Mouse (Mus musculus): ENCODE data around the gene Zfp454. TPM values are rescaled to one million over a fixed set of nuclear protein-coding genes. Genes with fewer than 3 reads are reported as not detected.

The Zfp454 gene
- polyA plus RNA-seq, 1 experiment from 2014 or later = 9.6 TPM

DNA sequence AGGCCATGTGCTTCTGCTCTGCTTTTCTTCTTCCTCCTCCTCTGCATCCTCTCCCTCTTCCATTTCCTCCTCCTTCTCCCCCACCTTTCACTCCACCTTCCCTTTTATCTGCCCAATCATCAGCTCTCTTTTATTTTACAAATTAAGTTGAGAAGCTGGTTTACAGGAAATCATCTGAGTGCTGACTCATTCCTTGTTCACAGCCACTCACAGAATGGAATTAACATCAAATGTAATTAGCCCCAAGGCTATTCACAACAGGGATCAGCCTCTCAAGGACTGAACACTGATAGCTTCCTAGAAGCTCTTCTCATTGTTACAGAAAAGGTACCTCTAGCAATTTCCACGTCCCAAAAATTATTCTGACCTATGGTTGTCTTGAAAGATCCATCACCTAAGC is 9.9 kb upstream of the Zfp454 start:
- Histone ChIP-seq H3K27me3 (ENCODE audit: insufficient read depth, low read length) (no peaks in the 10 kb centered on the region), H3K4me3 (ENCODE audit: low read length) (no peak overlapping the region), H3K9ac (replicated peaks; ENCODE audit: low read length) (no peak overlapping the region), H3K27ac (ENCODE audit: low read length) (no peak overlapping the region), H3K9me3 (ENCODE audit: low read length) (peaks cover 56% of the 10 kb centered on the region), H3K36me3 (ENCODE audit: insufficient read depth, low read length) (peaks cover 33% of the 10 kb centered on the region), H3K4me1 (ENCODE audit: insufficient read depth, low read length) (no peaks in the 10 kb centered on the region), H3K4me2 (replicated peaks; ENCODE audit: low read depth, low read length) (no peak overlapping the region)
- no peak for ATAC-seq (ENCODE audit: low FRiP score, low TSS enrichment)
- WGBS = 84% methylated on average over 1 of the region's 1 CpGs

GRCm38 (mm10) chr11:50892441-50892840 is 5.0 kb upstream of the Zfp454 start:
- peaks cover 18% of the 10 kb centered on the region for H3K9me3 ChIP-seq (ENCODE audit: low read length)
- WGBS = 51% methylated on average over 2 of the region's 2 CpGs

GRCm38 (mm10) chr11:50886933-50887293 is 538 bp downstream of the Zfp454 start:
- peak overlapping the region; percentile 73 for H3K9ac ChIP-seq (replicated peaks; ENCODE audit: low read length)
- peak overlapping the region; percentile 54 for H3K4me3 ChIP-seq (ENCODE audit: low read length)
- no peaks in the 10 kb centered on the region for H3K27me3 ChIP-seq (ENCODE audit: insufficient read depth, low read length)
- peaks cover 8% of the 10 kb centered on the region; the same call in 1 of the 2 replicates for H3K4me1 ChIP-seq (ENCODE audit: insufficient read depth, low read length)
- 6% methylated on average over 10 of the region's 10 CpGs for WGBS
- H3K27ac ChIP-seq (ENCODE audit: low read length) = peak overlapping the region; percentile 73
- ATAC-seq (ENCODE audit: low FRiP score, low TSS enrichment) = peak; percentile 79
- H3K36me3 ChIP-seq (ENCODE audit: insufficient read depth, low read length) = peaks cover 16% of the 10 kb centered on the region
- 0 out of 2 replicates have a peak, but pooled peaks cover 3% of the 10 kb centered on the region for H3K9me3 ChIP-seq (ENCODE audit: low read length)
- peak overlapping the region; percentile 70 for H3K4me2 ChIP-seq (replicated peaks; ENCODE audit: low read depth, low read length)

More at GRCm38 (mm10) chr11:50892441-50892840, 5.0 kb upstream of the Zfp454 start:
- no peaks in the 10 kb centered on the region; the same call in 1 of the 2 replicates for H3K4me1 ChIP-seq (ENCODE audit: insufficient read depth, low read length)
- no peak for ATAC-seq (ENCODE audit: low FRiP score, low TSS enrichment)
- no peak overlapping the region for H3K9ac ChIP-seq (replicated peaks; ENCODE audit: low read length)
- no peak overlapping the region for H3K27ac ChIP-seq (ENCODE audit: low read length)
- H3K4me2 ChIP-seq (replicated peaks; ENCODE audit: low read depth, low read length) = no peak overlapping the region
- no peaks in the 10 kb centered on the region for H3K36me3 ChIP-seq (ENCODE audit: insufficient read depth, low read length)
- no peaks in the 10 kb centered on the region for H3K27me3 ChIP-seq (ENCODE audit: insufficient read depth, low read length)
- H3K4me3 ChIP-seq (ENCODE audit: low read length) = no peak overlapping the region

DNA sequence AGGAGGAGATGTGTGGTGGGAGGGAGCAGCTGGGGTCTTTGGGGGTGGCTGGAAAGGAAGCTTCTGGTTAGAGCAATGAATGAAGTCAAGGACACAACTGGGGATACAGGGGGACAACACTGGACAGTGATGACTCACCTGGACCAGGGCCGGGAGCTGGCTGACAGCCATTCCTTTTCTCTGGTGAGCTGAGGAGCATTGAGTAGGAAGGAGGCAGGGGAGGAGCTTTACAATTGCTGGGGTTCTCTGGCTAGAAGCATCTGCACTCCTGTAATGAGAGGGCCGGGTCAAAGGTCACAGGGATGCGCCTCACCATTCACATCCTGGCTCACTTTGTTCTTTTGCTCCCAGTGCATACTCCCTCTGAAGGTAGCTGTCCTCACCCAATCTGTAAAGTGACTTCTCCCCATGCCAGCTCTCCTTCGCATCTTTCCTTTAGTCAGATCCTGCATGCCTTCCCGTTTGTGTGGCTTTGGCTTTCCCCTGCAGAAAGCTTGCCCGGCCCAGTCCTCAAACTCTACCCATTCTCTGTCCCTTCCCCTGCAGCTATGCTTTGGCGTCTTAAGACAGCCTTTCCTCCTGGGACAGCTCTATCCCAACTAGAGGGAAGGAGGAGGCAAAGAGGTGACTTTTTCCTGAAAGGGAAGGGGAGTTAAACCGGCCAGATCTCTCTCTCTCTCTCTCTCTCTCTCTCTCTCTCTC is 1.1 kb downstream of the Zfp454 start:
- no peaks in the 10 kb centered on the region for H3K9me3 ChIP-seq (ENCODE audit: low read length)
- WGBS = 34% methylated on average over 8 of the region's 8 CpGs
- peaks cover 8% of the 10 kb centered on the region; the same call in 1 of the 2 replicates for H3K4me1 ChIP-seq (ENCODE audit: insufficient read depth, low read length)
- peaks cover 16% of the 10 kb centered on the region for H3K36me3 ChIP-seq (ENCODE audit: insufficient read depth, low read length)
- no peaks in the 10 kb centered on the region for H3K27me3 ChIP-seq (ENCODE audit: insufficient read depth, low read length)
- H3K4me3 ChIP-seq (ENCODE audit: low read length) = peak overlapping the region; percentile 54
- ATAC-seq (ENCODE audit: low FRiP score, low TSS enrichment) = no peak
- no peak overlapping the region for H3K27ac ChIP-seq (ENCODE audit: low read length)
- peak overlapping the region; percentile 70 for H3K4me2 ChIP-seq (replicated peaks; ENCODE audit: low read depth, low read length)
- H3K9ac ChIP-seq (replicated peaks; ENCODE audit: low read length) = peak overlapping the region; percentile 73

DNA sequence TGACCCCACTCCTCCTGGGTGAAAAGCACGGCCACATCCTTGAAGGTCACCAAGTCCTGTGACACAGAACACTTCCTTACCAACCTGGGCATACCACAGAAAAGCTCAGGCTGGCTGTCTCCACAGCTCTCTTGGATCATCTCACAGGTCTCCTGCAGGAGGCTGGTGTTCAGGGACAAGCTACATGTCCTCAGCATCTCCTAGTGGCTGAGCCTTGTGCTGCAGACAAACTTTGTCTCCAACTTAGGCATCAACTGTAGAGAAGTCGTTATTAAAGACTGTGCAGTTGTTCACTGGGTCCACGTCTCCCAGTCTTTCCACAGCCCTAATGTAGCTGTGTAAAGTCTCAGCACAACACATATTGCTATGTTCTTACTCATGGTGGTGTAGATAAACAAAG is 3.7 kb downstream of the Zfp454 start:
- peaks cover 8% of the 10 kb centered on the region; the same call in 1 of the 2 replicates for H3K4me1 ChIP-seq (ENCODE audit: insufficient read depth, low read length)
- no peak overlapping the region for H3K27ac ChIP-seq (ENCODE audit: low read length)
- no peak for ATAC-seq (ENCODE audit: low FRiP score, low TSS enrichment)
- H3K4me2 ChIP-seq (replicated peaks; ENCODE audit: low read depth, low read length) = no peak overlapping the region
- no peaks in the 10 kb centered on the region for H3K9me3 ChIP-seq (ENCODE audit: low read length)
- WGBS = 80% methylated on average over 3 of the region's 3 CpGs
- no peaks in the 10 kb centered on the region for H3K27me3 ChIP-seq (ENCODE audit: insufficient read depth, low read length)
- peaks cover 36% of the 10 kb centered on the region for H3K36me3 ChIP-seq (ENCODE audit: insufficient read depth, low read length)
- no peak overlapping the region for H3K4me3 ChIP-seq (ENCODE audit: low read length)
- H3K9ac ChIP-seq (replicated peaks; ENCODE audit: low read length) = no peak overlapping the region

GRCm38 (mm10) chr11:50878641-50879040 is 8.8 kb downstream of the Zfp454 start:
- Histone ChIP-seq H3K36me3 (ENCODE audit: insufficient read depth, low read length) (peaks cover 64% of the 10 kb centered on the region), H3K4me3 (ENCODE audit: low read length) (no peak overlapping the region), H3K27ac (ENCODE audit: low read length) (no peak overlapping the region), H3K9ac (replicated peaks; ENCODE audit: low read length) (no peak overlapping the region), H3K4me2 (replicated peaks; ENCODE audit: low read depth, low read length) (no peak overlapping the region), H3K4me1 (ENCODE audit: insufficient read depth, low read length) (no peaks in the 10 kb centered on the region), H3K9me3 (ENCODE audit: low read length) (peaks cover 20% of the 10 kb centered on the region), H3K27me3 (ENCODE audit: insufficient read depth, low read length) (no peaks in the 10 kb centered on the region)
- 92% methylated on average over 3 of the region's 3 CpGs for WGBS
- no peak for ATAC-seq (ENCODE audit: low FRiP score, low TSS enrichment)

- H3K4me3 ChIP-seq (ENCODE audit: low read length) = peak overlapping the region; percentile 47
- no peak overlapping the region for H3K27ac ChIP-seq (ENCODE audit: low read length)
- no peaks in the 10 kb centered on the region for H3K9me3 ChIP-seq (ENCODE audit: low read length)
- WGBS = under 1% methylated on average over 70 of the region's 72 CpGs
- H3K9ac ChIP-seq (replicated peaks; ENCODE audit: low read length) = peak overlapping the region; percentile 39; the same call in 1 of the 2 replicates
- H3K36me3 ChIP-seq (ENCODE audit: insufficient read depth, low read length) = no peaks in the 10 kb centered on the region
- peaks cover 9% of the 10 kb centered on the region for H3K4me1 ChIP-seq (ENCODE audit: insufficient read depth, low read length)
- peaks cover 52% of the 10 kb centered on the region for H3K27me3 ChIP-seq (ENCODE audit: insufficient read depth, low read length)
- ATAC-seq (ENCODE audit: low FRiP score, low TSS enrichment) = peak; percentile 69
- H3K4me2 ChIP-seq (replicated peaks; ENCODE audit: low read depth, low read length) = peak overlapping the region; percentile 76
These were observed 36.4 kb downstream of the Zfp454 start for GRCm38 (mm10) chr11:50850989-50851601.

- no peaks in the 10 kb centered on the region for H3K36me3 ChIP-seq (ENCODE audit: insufficient read depth, low read length)
- ATAC-seq (ENCODE audit: low FRiP score, low TSS enrichment) = no peak
- under 1% methylated on average over 11 of the region's 11 CpGs for WGBS
- peak within 1 kb of the TSS; percentile 47 for H3K4me3 ChIP-seq (ENCODE audit: low read length)
- peak within 1 kb of the TSS; percentile 39; the same call in 1 of the 2 replicates for H3K9ac ChIP-seq (replicated peaks; ENCODE audit: low read length)
- H3K4me2 ChIP-seq (replicated peaks; ENCODE audit: low read depth, low read length) = peak within 1 kb of the TSS; percentile 76
- peaks cover 52% of the 10 kb centered on the region for H3K27me3 ChIP-seq (ENCODE audit: insufficient read depth, low read length)
- peaks cover 9% of the 10 kb centered on the region for H3K4me1 ChIP-seq (ENCODE audit: insufficient read depth, low read length)
- no peak within 1 kb of the TSS for H3K27ac ChIP-seq (ENCODE audit: low read length)
- no peaks in the 10 kb centered on the region for H3K9me3 ChIP-seq (ENCODE audit: low read length)
These were observed 37.2 kb downstream of the Zfp454 start, which contains the start of gene Grm6 for GRCm38 (mm10) chr11:50850177-50850735. Gene Grm6 (plus strand): TSS chr11:50850685.

- H3K4me2 ChIP-seq (replicated peaks; ENCODE audit: low read depth, low read length) = no peak overlapping the region
- peaks cover 52% of the 10 kb centered on the region for H3K27me3 ChIP-seq (ENCODE audit: insufficient read depth, low read length)
- ATAC-seq (ENCODE audit: low FRiP score, low TSS enrichment) = no peak
- H3K4me1 ChIP-seq (ENCODE audit: insufficient read depth, low read length) = peaks cover 9% of the 10 kb centered on the region
- no peaks in the 10 kb centered on the region for H3K36me3 ChIP-seq (ENCODE audit: insufficient read depth, low read length)
- no peak overlapping the region for H3K27ac ChIP-seq (ENCODE audit: low read length)
- no peak overlapping the region for H3K9ac ChIP-seq (replicated peaks; ENCODE audit: low read length)
- H3K9me3 ChIP-seq (ENCODE audit: low read length) = no peaks in the 10 kb centered on the region
- no peak overlapping the region for H3K4me3 ChIP-seq (ENCODE audit: low read length)
- 3% methylated on average over 10 of the region's 10 CpGs for WGBS
These were observed 38.1 kb downstream of the Zfp454 start for GRCm38 (mm10) chr11:50849310-50849709.
